Mouse (Mus musculus) brain, embryonic 14.5 days (tissue): Measurements from ENCODE around the gene Exoc3l. TPM values are rescaled to one million over a fixed set of nuclear protein-coding genes. Genes with fewer than 3 reads are reported as not detected.

Experiments
- DNase-seq: peaks from one replicate; pipeline ENCODE4 v3.0.0-alpha.2; 2011; ENCODE audit warnings: low read depth
- CTCF ChIP-seq: fragments of 200-500 bp; IDR thresholded peaks from 2 replicates; pipeline ENCODE4 v1.5.1; 2012; ENCODE audit warnings: inconsistent platforms, mild to moderate bottlenecking, moderate library complexity, borderline replicate concordance; ENCODE audit not compliant: insufficient read depth, insufficient read length; ENCODE audit errors: extremely low read depth
- POLR2A ChIP-seq: fragments of 200-500 bp; IDR thresholded peaks from 2 replicates; pipeline ENCODE4 v1.6.1; 2012; ENCODE audit warnings: mild to moderate bottlenecking, inconsistent platforms, borderline replicate concordance; ENCODE audit not compliant: poor library complexity, insufficient read depth, insufficient read length, severe bottlenecking; ENCODE audit errors: extremely low read depth
- polyA plus RNA-seq: library from polyadenylated mRNA; depleted of rRNA; stranded (reverse); fragments of >200 nt; gene quantifications from 2 replicates; pipeline ENCODE4 v1.2.3, GENCODE M21; 2012

Exoc3l gene
- polyA plus RNA-seq, 1 experiment = 12.6 TPM

- TF ChIP-seq CTCF (no peak), POLR2A (peak; percentile 88)
- peak; percentile 99 for DNase-seq
Measured at GRCm38 (mm10) chr8:105288958-105289732, 6.8 kb downstream of the Exoc3l start.

- DNase-seq = no peak
- TF ChIP-seq CTCF (no peak), POLR2A (no peak)
Measured at GRCm38 (mm10) chr8:105288231-105288630, 7.7 kb downstream of the Exoc3l start.

GRCm38 (mm10) chr8:105286907-105287306 lies 9.0 kb downstream of the Exoc3l start:
- DNase-seq = no peak
- TF ChIP-seq POLR2A = no peak
- TF ChIP-seq CTCF = no peak

- TF ChIP-seq POLR2A = no peak
- TF ChIP-seq CTCF = no peak
- DNase-seq = no peak
Measured at GRCm38 (mm10) chr8:105285514-105285913, 10.4 kb downstream of the Exoc3l start.

GRCm38 (mm10) chr8:105283074-105283473 lies 12.8 kb downstream of the Exoc3l start:
- peak; percentile 59 for TF ChIP-seq CTCF
- no peak for TF ChIP-seq POLR2A
- DNase-seq = no peak

- no peak for DNase-seq
- no peak for TF ChIP-seq POLR2A
- TF ChIP-seq CTCF = no peak
Measured at GRCm38 (mm10) chr8:105282239-105282638, 13.7 kb downstream of the Exoc3l start.

GRCm38 (mm10) chr8:105281821-105282220 lies 14.1 kb downstream of the Exoc3l start:
- TF ChIP-seq POLR2A = no peak
- no peak for TF ChIP-seq CTCF
- no peak for DNase-seq

- TF ChIP-seq CTCF (no peak), POLR2A (no peak)
- DNase-seq = no peak
Measured at GRCm38 (mm10) chr8:105280567-105280966, 15.3 kb downstream of the Exoc3l start.

GRCm38 (mm10) chr8:105278911-105279334 lies 17.0 kb downstream of the Exoc3l start:
- peak; percentile 89 for DNase-seq
- no peak for TF ChIP-seq CTCF
- TF ChIP-seq POLR2A = no peak

- peak; percentile 73 for DNase-seq
- TF ChIP-seq POLR2A (no peak), CTCF (no peak)
Measured at GRCm38 (mm10) chr8:105276292-105277120, 19.4 kb downstream of the Exoc3l start.

- no peak for DNase-seq
- TF ChIP-seq CTCF (no peak), POLR2A (no peak)
Measured at GRCm38 (mm10) chr8:105275840-105276239, 20.1 kb downstream of the Exoc3l start, which contains the start of gene Nol3. Gene Nol3, plus strand, starts transcription at chr8:105276140.

GRCm38 (mm10) chr8:105275387-105275786 lies 20.5 kb downstream of the Exoc3l start:
- no peak for TF ChIP-seq POLR2A
- TF ChIP-seq CTCF = no peak
- DNase-seq = no peak

- DNase-seq = no peak
- TF ChIP-seq POLR2A = no peak
- TF ChIP-seq CTCF = no peak
Measured at GRCm38 (mm10) chr8:105270916-105271186, 25.1 kb downstream of the Exoc3l start.
